Mouse (Mus musculus): ENCODE data around the gene Ceacam18.
"Not testable (repeated sequence)": the region's sequence is repeated elsewhere in the genome, so short reads cannot be mapped to it uniquely, and the experiment has no call there.

Gene Ceacam18

DNA sequence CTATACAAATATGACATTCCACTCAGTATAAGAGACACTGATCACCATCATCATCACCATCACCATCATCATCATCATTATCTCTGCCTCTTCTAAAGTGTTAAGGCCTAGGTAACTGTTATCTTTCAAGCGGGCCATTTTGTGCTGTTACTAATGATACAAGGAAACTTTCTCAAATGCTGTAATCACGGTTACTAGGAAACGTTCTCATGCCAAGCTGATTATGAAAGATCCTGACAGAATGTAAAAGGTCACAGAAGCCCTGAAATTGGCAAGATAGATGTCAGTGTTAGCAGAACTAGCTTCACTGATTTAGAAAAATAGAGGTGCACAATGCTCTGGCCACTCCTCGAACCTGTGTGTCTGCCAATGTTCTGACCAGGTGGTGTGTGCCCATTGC lies 32.7 kb downstream of the Ceacam18 start:
- not testable (repeated sequence) for DNase-seq (ENCODE audit: low read depth, low spot score)

GRCm38 (mm10) chr7:43668582-43668981 lies 34.1 kb downstream of the Ceacam18 start:
- DNase-seq (ENCODE audit: low read depth, low spot score), result peak; percentile 66

- DNase-seq (ENCODE audit: low read depth, low spot score), result no peak
Measured at GRCm38 (mm10) chr7:43671064-43671808, 36.7 kb downstream of the Ceacam18 start.

DNA sequence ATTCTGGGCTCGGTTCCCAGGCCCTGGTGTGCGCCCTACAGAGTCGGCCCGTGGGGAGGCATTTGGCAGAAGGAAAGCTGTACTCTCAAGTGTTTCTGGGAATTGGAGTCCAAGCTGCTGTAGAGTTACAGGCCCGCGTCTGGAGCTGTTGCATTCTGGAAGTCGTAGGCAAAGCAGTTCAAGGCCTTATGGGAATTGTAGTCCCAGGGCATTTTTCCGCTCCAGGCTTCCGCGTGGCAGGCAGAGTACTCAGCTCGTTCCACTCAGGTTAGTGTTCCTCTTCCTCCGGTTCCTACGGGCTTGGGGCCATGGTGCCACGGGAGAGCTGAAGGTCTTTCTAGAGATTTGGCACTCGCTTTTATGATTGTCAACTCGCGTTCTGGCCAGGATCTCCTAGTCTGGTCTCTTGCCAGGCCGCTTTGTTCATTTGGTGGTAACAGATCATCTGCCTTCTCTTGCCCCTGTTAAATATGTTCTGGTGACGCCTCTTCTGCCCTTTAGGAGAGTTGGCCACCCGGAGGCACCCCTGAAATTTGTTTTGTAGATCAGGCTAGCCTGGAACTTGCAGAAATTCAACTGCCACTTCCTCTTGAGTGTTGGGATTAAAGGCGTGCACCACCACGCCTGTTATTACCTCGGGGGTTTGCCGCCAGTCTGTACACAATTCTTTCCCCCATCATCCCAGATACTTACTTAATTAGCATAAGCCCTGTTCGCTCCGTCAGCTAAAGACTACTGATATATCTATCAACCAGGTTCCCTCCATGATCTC lies 37.5 kb downstream of the Ceacam18 start, which contains the start of gene Ctu1:
TSS of gene Ctu1 (plus strand) at position 208 of the 772 bp plus-strand sequence.
- peak; percentile 95 for DNase-seq (ENCODE audit: low read depth, low spot score)

DNA sequence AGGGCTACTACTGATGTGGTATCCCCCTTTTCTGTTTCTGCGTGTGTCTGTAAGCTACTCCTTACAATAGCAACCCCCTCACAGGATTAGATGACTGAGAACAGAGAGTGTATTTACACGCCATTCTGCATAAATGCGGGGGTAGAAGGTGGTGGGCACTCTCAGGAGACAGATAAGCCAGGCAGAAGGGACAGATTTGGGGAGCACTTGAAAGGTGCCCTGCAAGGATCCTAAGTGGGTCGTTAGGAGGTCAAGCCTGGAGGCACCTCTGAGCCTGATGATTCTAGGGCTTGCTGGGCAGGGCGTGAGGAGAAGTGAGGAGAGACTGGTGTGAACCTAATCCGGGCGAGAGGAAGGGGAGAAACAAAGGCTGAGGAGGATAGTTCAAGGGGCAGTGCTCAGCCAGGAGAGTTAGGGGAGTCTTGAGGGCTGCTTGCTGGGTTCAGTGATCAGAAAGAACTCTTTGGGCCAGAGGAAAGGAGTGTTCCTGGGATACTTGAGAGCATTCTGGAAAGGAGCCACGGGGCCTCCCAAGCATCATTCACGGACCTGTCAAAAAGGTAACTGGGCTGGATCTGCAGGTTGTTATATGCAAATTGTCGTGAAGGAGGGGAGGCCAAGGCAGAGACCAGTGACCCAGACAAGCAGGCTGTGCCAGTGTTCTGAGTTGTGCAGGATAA lies 38.2 kb downstream of the Ceacam18 start:
- DNase-seq (ENCODE audit: low read depth, low spot score), result no peak

- DNase-seq (ENCODE audit: low read depth, low spot score), result peak; percentile 41
Measured at GRCm38 (mm10) chr7:43675091-43675490, 40.6 kb downstream of the Ceacam18 start.

DNA sequence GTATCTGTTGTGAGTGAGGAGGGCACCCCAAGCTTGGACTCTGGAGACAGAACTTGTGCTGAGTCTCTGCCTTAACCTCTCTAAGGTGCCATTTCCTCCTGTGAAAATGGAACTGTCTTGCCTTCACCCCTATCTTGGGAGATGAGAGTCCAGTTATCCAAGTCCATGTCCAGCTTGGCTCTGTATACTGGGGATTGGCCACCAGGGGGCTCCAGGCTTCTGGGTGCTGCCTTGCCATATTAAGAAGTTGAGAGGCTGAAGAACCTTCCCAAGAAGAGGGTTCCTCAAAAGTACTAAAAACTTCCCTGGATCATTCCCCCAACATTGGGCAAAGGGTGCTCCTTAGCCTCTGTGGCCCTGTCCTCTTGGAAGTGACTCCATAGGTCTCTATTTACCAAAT lies 44.0 kb downstream of the Ceacam18 start:
- DNase-seq (ENCODE audit: low read depth, low spot score), result peak; percentile 42

DNA sequence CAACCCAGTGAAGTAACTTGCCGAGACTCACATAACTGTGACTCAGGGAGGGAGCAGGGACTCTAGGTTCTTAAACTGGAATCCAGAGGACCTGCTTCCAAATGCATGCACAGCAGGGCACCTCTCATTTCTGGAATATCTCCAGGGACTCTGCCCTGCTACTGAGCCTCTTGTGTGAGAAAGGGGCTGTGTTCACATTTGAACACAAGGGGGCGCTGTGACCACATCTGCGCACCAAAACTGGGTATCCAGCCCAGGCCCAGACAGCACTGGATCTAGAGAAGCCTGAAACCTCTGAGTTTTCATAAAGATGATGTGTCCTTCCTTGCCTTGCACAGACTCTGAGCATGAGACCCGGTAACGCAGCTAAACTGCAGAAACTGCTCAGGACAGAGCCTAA lies 46.5 kb downstream of the Ceacam18 start:
- DNase-seq (ENCODE audit: low read depth, low spot score), result peak; percentile 69

DNA sequence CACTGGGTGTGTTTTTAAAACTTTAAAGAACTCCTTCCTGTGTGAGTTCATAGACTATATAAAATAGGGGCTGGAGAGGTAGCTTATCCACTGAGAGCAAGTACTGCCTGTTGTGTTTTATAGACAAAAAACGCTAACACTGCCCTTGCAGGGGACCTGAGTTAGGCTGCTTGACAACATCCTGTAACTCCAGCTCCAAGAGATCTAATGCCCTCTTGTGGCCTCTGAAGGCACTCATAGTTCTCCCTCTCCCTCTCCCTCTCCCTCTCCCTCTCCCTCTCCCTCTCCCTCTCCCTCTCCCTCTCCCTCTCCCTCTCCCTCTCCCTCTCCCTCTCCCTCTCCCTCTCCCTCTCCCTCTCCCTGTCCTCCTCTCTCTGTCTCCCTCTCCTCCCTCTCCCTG lies 48.0 kb downstream of the Ceacam18 start:
- not testable (repeated sequence) for DNase-seq (ENCODE audit: low read depth, low spot score)

GRCm38 (mm10) chr7:43685088-43685487 lies 50.6 kb downstream of the Ceacam18 start:
- peak; percentile 53 for DNase-seq (ENCODE audit: low read depth, low spot score)

GRCm38 (mm10) chr7:43690118-43690517 lies 55.6 kb downstream of the Ceacam18 start, which contains the start of gene Klk14:
Klk14 (plus strand) TSS chr7:43690418.
- no peak for DNase-seq (ENCODE audit: low read depth, low spot score)

Measured in ES-CJ7 (cell line).